In genomic region chr7:25369058-25369749, GRCm38 (mm10) we compare ENCODE assay signal across 23 mouse cellular contexts. TPM values are rescaled to one million over a fixed set of nuclear protein-coding genes. Genes with fewer than 3 reads are reported as not detected.
DNase-seq lines count a peak whose midpoint lies in the region; ATAC-seq and TF ChIP-seq lines count a peak whose summit lies in the region.
"Had no signal": no experiment of that assay in that cellular context is flagged by ENCODE, and none has a peak within 500 bp of the region (broad histone marks: within the 10 kb centered on the region; RNA-seq: fewer than 3 reads in every experiment).

Cnfn (minus strand) TSS chr7:25369724.

- H3K4me3 ChIP-seq in lung, adult 2 months (replicated peaks; ENCODE audit: extremely low read depth, low read depth, low read length) = no peak within 1 kb of the TSS
- no peak within 1 kb of the TSS for H3K4me3 ChIP-seq in embryonic facial prominence, embryonic 14.5 days (ENCODE audit: low read depth, low read length)
- H3K4me3 ChIP-seq: erythroblast, embryonic 14.5 days; liver, embryonic 15.5 days; neural tube, embryonic 12.5 days had no signal

- H3K27ac ChIP-seq in embryonic facial prominence, embryonic 14.5 days (replicated peaks; ENCODE audit: low read depth, low read length) = no peak within 1 kb of the TSS
- H3K27ac ChIP-seq: kidney, postnatal 0 days; limb, embryonic 13.5 days; liver, embryonic 15.5 days; neural tube, embryonic 12.5 days had no signal

- peaks cover 33% of the 10 kb centered on the region for H3K27me3 ChIP-seq in embryonic facial prominence, embryonic 14.5 days (replicated peaks; ENCODE audit: control insufficient read depth, insufficient read depth, low read length)

- H3K36me3 ChIP-seq in embryonic facial prominence, embryonic 14.5 days (ENCODE audit: control insufficient read depth, insufficient read depth, low read length) = peaks cover 3% of the 10 kb centered on the region; the same call in 1 of the 2 replicates
- H3K36me3 ChIP-seq: liver, embryonic 15.5 days had no signal

- TF ChIP-seq CTCF in lung, adult 2 months (IDR thresholded peaks at IDR 0.05; ENCODE audit: insufficient read depth, low read length) = no peak
- no peak for TF ChIP-seq CTCF in brain, embryonic 14.5 days (IDR thresholded peaks at IDR 0.05; ENCODE audit: borderline replicate concordance, extremely low read depth, insufficient read depth, insufficient read length)

- ATAC-seq in embryonic facial prominence, embryonic 14.5 days (ENCODE audit: low read depth) = no peak
- ATAC-seq: hindbrain, embryonic 16.5 days had no signal

- 59% methylated on average over 12 of the region's 12 CpGs for WGBS in lung, adult 2 months
- WGBS in embryonic facial prominence, embryonic 14.5 days = 49% methylated on average over 12 of the region's 12 CpGs

- H3K9me3 ChIP-seq in embryonic facial prominence, embryonic 14.5 days (ENCODE audit: control insufficient read depth, low read length) = no peaks in the 10 kb centered on the region
- H3K9me3 ChIP-seq: limb, embryonic 13.5 days; liver, embryonic 15.5 days; neural tube, embryonic 12.5 days had no signal

- H3K9ac ChIP-seq in embryonic facial prominence, embryonic 14.5 days (ENCODE audit: low read depth, low read length) = no peak within 1 kb of the TSS
- H3K9ac ChIP-seq: limb, embryonic 13.5 days; liver, embryonic 15.5 days; neural tube, embryonic 12.5 days had no signal

- no peak within 1 kb of the TSS for H3K4me2 ChIP-seq in embryonic facial prominence, embryonic 14.5 days (ENCODE audit: low read depth, low read length)
- H3K4me2 ChIP-seq: heart, embryonic 11.5 days; liver, embryonic 15.5 days; neural tube, embryonic 12.5 days had no signal

- no peaks in the 10 kb centered on the region; the same call in 1 of the 2 replicates for H3K4me1 ChIP-seq in lung, adult 2 months (ENCODE audit: control insufficient read depth, insufficient read depth, low read length)
- peaks cover 13% of the 10 kb centered on the region; the same call in 1 of the 2 replicates for H3K4me1 ChIP-seq in embryonic facial prominence, embryonic 14.5 days (ENCODE audit: control insufficient read depth, insufficient read depth, low read length)
- H3K4me1 ChIP-seq: liver, embryonic 15.5 days had no signal

- TF ChIP-seq POLR2A in lung, adult 2 months (IDR thresholded peaks at IDR 0.05; ENCODE audit: borderline replicate concordance, extremely low read depth, low read depth, low read length) = no peak
- no peak for TF ChIP-seq POLR2A in brain, embryonic 14.5 days (IDR thresholded peaks at IDR 0.05; ENCODE audit: borderline replicate concordance, extremely low read depth, insufficient read depth, insufficient read length, poor library complexity, severe bottlenecking)

- DNase-seq in cerebellum, adult 18-20 months = peak; percentile 58 to 63
- DNase-seq in cerebellum, postnatal 4 days (ENCODE audit: low spot score in 2 of 2) = no peak
- DNase-seq in lung, adult 2 months = no peak
- DNase-seq in lung, postnatal 25 days (ENCODE audit: low spot score) = no peak
- peak; percentile 18 for DNase-seq in brain, embryonic 14.5 days (ENCODE audit: low read depth)
- DNase-seq in embryonic facial prominence, embryonic 14.5 days (ENCODE audit: low spot score) = no peak
- no peak for DNase-seq in layer of hippocampus, postnatal 36 days
- no peak for DNase-seq in adrenal gland, postnatal 36 days
- DNase-seq: adrenal gland, adult 8-10 months; embryo, embryonic 11 days; gastrocnemius, postnatal 25 days; heart, postnatal 14 days; kidney, adult 11 months; lung, postnatal 10 days had no signal

RNA-seq across cellular contexts. Expression of gene Cnfn, which starts in this region (rescaled TPM):
- 0.53 and 1,347 TPM in 2 replicates for polyA plus RNA-seq in lung, adult 2 months (2012; rRNA removed)
- polyA plus RNA-seq in brain, embryonic 14.5 days (2012; rRNA removed) = 1.2 TPM in 1 of 2 replicates, not detected in the other
- 17.7 and 80.3 TPM in 2 replicates for polyA plus RNA-seq in embryonic facial prominence, embryonic 14.5 days (2014; fragmentation: Nextera tagmentation; extraction: Ambion mirVana)
- not detected for total RNA-seq in layer of hippocampus, postnatal 36 days (2021)
- total RNA-seq in adrenal gland, postnatal 36 days (2021) = not detected
- total RNA-seq: adrenal gland, adult 8-10 months; gastrocnemius, postnatal 25 days; heart, postnatal 14 days; left cerebral cortex, adult 8-10 months; monocyte, adult 5-6 weeks had no signal
- polyA plus RNA-seq: erythroblast, embryonic 14.5 days; heart, embryonic 11.5 days; kidney, postnatal 0 days; neural tube, embryonic 12.5 days had no signal

Comparison
In these comparisons a context has a peak if more than half of its experiments do, and no peak if none do; other contexts are left out.
1. DNase-seq: peak in cerebellum, adult 18-20 months (2 of 2) and brain, embryonic 14.5 days (single experiment); none in cerebellum, postnatal 4 days (0 of 2), lung, adult 2 months (single experiment), lung, postnatal 25 days (single experiment), embryonic facial prominence, embryonic 14.5 days (single experiment), layer of hippocampus, postnatal 36 days (0 of 2) and adrenal gland, postnatal 36 days (0 of 2).